8 mouse cellular contexts compared by ENCODE assay signal in genomic region chr8:85555181-85556145, GRCm38 (mm10). TPM values are rescaled to one million over a fixed set of nuclear protein-coding genes. Genes with fewer than 3 reads are reported as not detected.
DNase-seq lines count a peak whose midpoint lies in the region; ATAC-seq lines count a peak whose summit lies in the region.

Gene Dnaja2, minus strand, starts transcription at chr8:85555344.

- no peaks in the 10 kb centered on the region for H3K9me3 ChIP-seq in hindbrain, embryonic 15.5 days

- H3K27me3 ChIP-seq in hindbrain, embryonic 15.5 days = no peaks in the 10 kb centered on the region

- WGBS in hindbrain, embryonic 15.5 days = under 1% methylated on average over 58 of the region's 77 CpGs

- H3K9ac ChIP-seq in hindbrain, embryonic 15.5 days = peak within 1 kb of the TSS; percentile 85

- peak; percentile 95 for ATAC-seq in hindbrain, embryonic 15.5 days (ENCODE audit: low FRiP score, low read depth)

- H3K4me2 ChIP-seq in hindbrain, embryonic 15.5 days = peak within 1 kb of the TSS; percentile 83

- peak within 1 kb of the TSS; percentile 93 for H3K27ac ChIP-seq in hindbrain, embryonic 15.5 days (replicated peaks)

- peak within 1 kb of the TSS; percentile 93 for H3K4me3 ChIP-seq in hindbrain, embryonic 15.5 days

- DNase-seq in T-cell, adult 2 months (ENCODE audit: low spot score) = peak; percentile 96
- DNase-seq in cerebellum, postnatal 25 days = peak; percentile 93 to 95
- DNase-seq in frontal cortex, postnatal 36 days (ENCODE audit: low spot score in 2 of 2) = peak; percentile 89 to 91
- peak; percentile 76 for DNase-seq in left cerebral cortex, adult 11 months (ENCODE audit: low spot score)
- peak; percentile 93 to 94 for DNase-seq in lung, postnatal 4 days
- DNase-seq in right cerebral cortex, adult 2 months (ENCODE audit: low spot score in 2 of 2) = peak; percentile 88 to 90
- peak; percentile 87 for DNase-seq in urinary bladder, postnatal 14 days (ENCODE audit: low spot score)

- H3K4me1 ChIP-seq in hindbrain, embryonic 15.5 days (replicated peaks) = peaks cover 28% of the 10 kb centered on the region

- peaks cover 18% of the 10 kb centered on the region for H3K36me3 ChIP-seq in hindbrain, embryonic 15.5 days

RNA-seq across cellular contexts. Expression of gene Dnaja2, which starts in this region (rescaled TPM):
- 167 and 168 TPM in 2 replicates for polyA plus RNA-seq in hindbrain, embryonic 15.5 days (2015; fragmentation: Nextera tagmentation; extraction: Ambion mirVana)

Comparison
In these comparisons a context has a peak if more than half of its experiments do, and no peak if none do; other contexts are left out.
1. Peak in every context shown above with its lines: DNase-seq, ATAC-seq, H3K4me3 ChIP-seq and H3K27ac ChIP-seq.